Mouse (Mus musculus): ENCODE measurements around the gene Olfr1185-ps1. TPM values are rescaled to one million over a fixed set of nuclear protein-coding genes. Genes with fewer than 3 reads are reported as not detected.
"Not testable (repeated sequence)": the region's sequence is repeated elsewhere in the genome, so short reads cannot be mapped to it uniquely, and the experiment has no call there.

Gene Olfr1185-ps1
- not detected in 2 replicates for total RNA-seq (2014; rRNA removed; ENCODE audit: low replicate concordance)
- not detected in 2 replicates for polyA plus RNA-seq (2015; fragmentation: Nextera tagmentation; extraction: Ambion mirVana)

GRCm38 (mm10) chr2:88493020-88493419, at the start of gene Olfr1185-ps1:
Gene Olfr1185-ps1, plus strand, starts transcription at chr2:88493320.
- Histone ChIP-seq H3K27me3 (ENCODE audit: control insufficient read depth, insufficient read depth, low read length) (no peaks in the 10 kb centered on the region), H3K9ac (replicated peaks; ENCODE audit: low read depth, low read length) (no peak within 1 kb of the TSS), H3K36me3 (replicated peaks; ENCODE audit: control insufficient read depth, insufficient read depth, low read length) (no peaks in the 10 kb centered on the region), H3K4me3 (ENCODE audit: low read depth, low read length) (no peak within 1 kb of the TSS), H3K9me3 (replicated peaks; ENCODE audit: control insufficient read depth, low read length) (no peaks in the 10 kb centered on the region), H3K27ac (ENCODE audit: low read depth) (no peak within 1 kb of the TSS), H3K4me2 (ENCODE audit: low read depth, low read length) (no peak within 1 kb of the TSS), H3K4me1 (ENCODE audit: control insufficient read depth, insufficient read depth) (no peaks in the 10 kb centered on the region)
- TF ChIP-seq CTCF (IDR thresholded peaks at IDR 0.05; ENCODE audit: low read depth) (no peak), EP300 (IDR thresholded peaks at IDR 0.05; ENCODE audit: low read depth) (no peak)
- 51% methylated on average over 2 of the region's 2 CpGs for WGBS
- ATAC-seq (ENCODE audit: insufficient read depth, low read depth) (no peak), DNase-seq (ENCODE audit: low spot score) (no peak)

GRCm38 (mm10) chr2:88449031-88449430, 44.1 kb upstream of the Olfr1185-ps1 start, which contains the start of gene Gm13757:
Gene Gm13757, minus strand, starts transcription at chr2:88449131.
- 75% methylated on average over 1 of the region's 1 CpGs for WGBS
- no peak within 1 kb of the TSS for H3K27ac ChIP-seq (ENCODE audit: low read depth)
- no peaks in the 10 kb centered on the region for H3K27me3 ChIP-seq (ENCODE audit: control insufficient read depth, insufficient read depth, low read length)
- no peak within 1 kb of the TSS for H3K4me3 ChIP-seq (ENCODE audit: low read depth, low read length)
- no peak for DNase-seq (ENCODE audit: low spot score)
- no peaks in the 10 kb centered on the region for H3K9me3 ChIP-seq (replicated peaks; ENCODE audit: control insufficient read depth, low read length)
- no peaks in the 10 kb centered on the region for H3K36me3 ChIP-seq (replicated peaks; ENCODE audit: control insufficient read depth, insufficient read depth, low read length)
- H3K4me1 ChIP-seq (ENCODE audit: control insufficient read depth, insufficient read depth), result no peaks in the 10 kb centered on the region
- ATAC-seq (ENCODE audit: insufficient read depth, low read depth), result no peak
- H3K9ac ChIP-seq (replicated peaks; ENCODE audit: low read depth, low read length), result no peak within 1 kb of the TSS
- H3K4me2 ChIP-seq (ENCODE audit: low read depth, low read length), result no peak within 1 kb of the TSS
- TF ChIP-seq CTCF (IDR thresholded peaks at IDR 0.05; ENCODE audit: low read depth) (no peak), EP300 (IDR thresholded peaks at IDR 0.05; ENCODE audit: low read depth) (no peak)

GRCm38 (mm10) chr2:88454567-88454966, 38.6 kb upstream of the Olfr1185-ps1 start, which contains the start of gene Olfr1183:
Gene Olfr1183, plus strand, starts transcription at chr2:88454867.
- 72% methylated on average over 1 of the region's 1 CpGs for WGBS
- not testable (repeated sequence) for H3K4me2 ChIP-seq (ENCODE audit: low read depth, low read length); ATAC-seq (ENCODE audit: insufficient read depth, low read depth); H3K9ac ChIP-seq (replicated peaks; ENCODE audit: low read depth, low read length); H3K9me3 ChIP-seq (replicated peaks; ENCODE audit: control insufficient read depth, low read length); H3K36me3 ChIP-seq (replicated peaks; ENCODE audit: control insufficient read depth, insufficient read depth, low read length); H3K4me3 ChIP-seq (ENCODE audit: low read depth, low read length); H3K4me1 ChIP-seq (ENCODE audit: control insufficient read depth, insufficient read depth); DNase-seq (ENCODE audit: low spot score); H3K27ac ChIP-seq (ENCODE audit: low read depth); H3K27me3 ChIP-seq (ENCODE audit: control insufficient read depth, insufficient read depth, low read length)

GRCm38 (mm10) chr2:88483298-88483697, 9.8 kb upstream of the Olfr1185-ps1 start, which contains the start of gene Olfr1184:
Gene Olfr1184, plus strand, starts transcription at chr2:88483598.
- Histone ChIP-seq H3K27me3 (ENCODE audit: control insufficient read depth, insufficient read depth, low read length) (no peaks in the 10 kb centered on the region), H3K4me2 (ENCODE audit: low read depth, low read length) (no peak within 1 kb of the TSS), H3K27ac (ENCODE audit: low read depth) (no peak within 1 kb of the TSS), H3K9ac (replicated peaks; ENCODE audit: low read depth, low read length) (no peak within 1 kb of the TSS), H3K9me3 (replicated peaks; ENCODE audit: control insufficient read depth, low read length) (no peaks in the 10 kb centered on the region), H3K36me3 (replicated peaks; ENCODE audit: control insufficient read depth, insufficient read depth, low read length) (no peaks in the 10 kb centered on the region), H3K4me3 (ENCODE audit: low read depth, low read length) (no peak within 1 kb of the TSS), H3K4me1 (ENCODE audit: control insufficient read depth, insufficient read depth) (no peaks in the 10 kb centered on the region)
- no peak for DNase-seq (ENCODE audit: low spot score)
- ATAC-seq (ENCODE audit: insufficient read depth, low read depth), result no peak
- no peak for TF ChIP-seq EP300 (IDR thresholded peaks at IDR 0.05; ENCODE audit: low read depth)
- TF ChIP-seq CTCF (IDR thresholded peaks at IDR 0.05; ENCODE audit: low read depth), result no peak
- 73% methylated on average over 2 of the region's 2 CpGs for WGBS

- DNase-seq (ENCODE audit: low spot score), result no peak
- Histone ChIP-seq H3K36me3 (replicated peaks; ENCODE audit: control insufficient read depth, insufficient read depth, low read length) (no peaks in the 10 kb centered on the region), H3K27me3 (ENCODE audit: control insufficient read depth, insufficient read depth, low read length) (no peaks in the 10 kb centered on the region), H3K4me1 (ENCODE audit: control insufficient read depth, insufficient read depth) (no peaks in the 10 kb centered on the region), H3K4me2 (ENCODE audit: low read depth, low read length) (no peak within 1 kb of the TSS), H3K4me3 (ENCODE audit: low read depth, low read length) (no peak within 1 kb of the TSS), H3K9me3 (replicated peaks; ENCODE audit: control insufficient read depth, low read length) (no peaks in the 10 kb centered on the region), H3K9ac (replicated peaks; ENCODE audit: low read depth, low read length) (no peak within 1 kb of the TSS), H3K27ac (ENCODE audit: low read depth) (no peak within 1 kb of the TSS)
- no peak for ATAC-seq (ENCODE audit: insufficient read depth, low read depth)
- 65% methylated on average over 2 of the region's 2 CpGs for WGBS
- TF ChIP-seq CTCF (IDR thresholded peaks at IDR 0.05; ENCODE audit: low read depth) (no peak), EP300 (IDR thresholded peaks at IDR 0.05; ENCODE audit: low read depth) (no peak)
These were observed 25.1 kb downstream of the Olfr1185-ps1 start, which contains the start of gene Olfr1186 for GRCm38 (mm10) chr2:88518251-88518650. Gene Olfr1186, plus strand, starts transcription at chr2:88518551.

DNA sequence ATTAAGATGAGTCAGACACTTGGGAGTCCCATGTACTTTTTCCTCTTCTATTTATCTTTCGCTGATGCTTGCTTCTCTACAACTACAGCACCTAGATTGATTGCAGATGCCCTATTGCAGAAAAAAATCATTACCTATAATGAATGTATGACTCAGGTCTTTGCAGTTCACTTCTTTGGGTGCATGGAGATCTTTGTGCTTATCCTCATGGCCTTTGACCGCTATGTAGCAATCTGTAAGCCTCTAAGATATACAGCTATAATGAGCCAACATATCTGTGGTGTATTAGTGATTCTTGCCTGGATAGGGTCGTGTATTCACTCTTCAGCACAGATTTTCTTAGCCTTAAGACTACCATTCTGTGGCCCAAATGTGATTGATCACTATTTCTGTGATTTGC, 32.6 kb downstream of the Olfr1185-ps1 start:
- Histone ChIP-seq H3K4me2 (ENCODE audit: low read depth, low read length) (no peak overlapping the region), H3K36me3 (replicated peaks; ENCODE audit: control insufficient read depth, insufficient read depth, low read length) (no peaks in the 10 kb centered on the region), H3K9me3 (replicated peaks; ENCODE audit: control insufficient read depth, low read length) (no peaks in the 10 kb centered on the region), H3K27me3 (ENCODE audit: control insufficient read depth, insufficient read depth, low read length) (no peaks in the 10 kb centered on the region), H3K27ac (ENCODE audit: low read depth) (no peak overlapping the region), H3K9ac (replicated peaks; ENCODE audit: low read depth, low read length) (no peak overlapping the region), H3K4me1 (ENCODE audit: control insufficient read depth, insufficient read depth) (no peaks in the 10 kb centered on the region), H3K4me3 (ENCODE audit: low read depth, low read length) (no peak overlapping the region)
- no peak for DNase-seq (ENCODE audit: low spot score)
- TF ChIP-seq CTCF (IDR thresholded peaks at IDR 0.05; ENCODE audit: low read depth) (no peak), EP300 (IDR thresholded peaks at IDR 0.05; ENCODE audit: low read depth) (no peak)
- ATAC-seq (ENCODE audit: insufficient read depth, low read depth), result no peak
- WGBS, result 62% methylated on average over 3 of the region's 3 CpGs

Other genes with a start within 250 kb of the Olfr1185-ps1 start
- gene Olfr1173, start 213.4 kb upstream of the Olfr1185-ps1 start, total RNA-seq (2014; rRNA removed; ENCODE audit: low replicate concordance), result not detected in 2 replicates
- not detected in 2 replicates for gene Olfr1173, start 213.4 kb upstream of the Olfr1185-ps1 start, polyA plus RNA-seq (2015; fragmentation: Nextera tagmentation; extraction: Ambion mirVana)
- not detected in 2 replicates for gene Olfr1174-ps, start 178.2 kb upstream of the Olfr1185-ps1 start, total RNA-seq (2014; rRNA removed; ENCODE audit: low replicate concordance)
- gene Olfr1174-ps, start 178.2 kb upstream of the Olfr1185-ps1 start, polyA plus RNA-seq (2015; fragmentation: Nextera tagmentation; extraction: Ambion mirVana), result not detected in 2 replicates
- not detected in 2 replicates for gene Olfr1175-ps, start 166.1 kb upstream of the Olfr1185-ps1 start, total RNA-seq (2014; rRNA removed; ENCODE audit: low replicate concordance)
- gene Olfr1175-ps, start 166.1 kb upstream of the Olfr1185-ps1 start, polyA plus RNA-seq (2015; fragmentation: Nextera tagmentation; extraction: Ambion mirVana), result not detected in 2 replicates
- not detected in 2 replicates for gene Olfr1176, start 156.6 kb upstream of the Olfr1185-ps1 start, total RNA-seq (2014; rRNA removed; ENCODE audit: low replicate concordance)
- not detected in 2 replicates for gene Olfr1176, start 156.6 kb upstream of the Olfr1185-ps1 start, polyA plus RNA-seq (2015; fragmentation: Nextera tagmentation; extraction: Ambion mirVana)
- not detected in 2 replicates for gene Olfr1177-ps, start 146.8 kb upstream of the Olfr1185-ps1 start, total RNA-seq (2014; rRNA removed; ENCODE audit: low replicate concordance)
- gene Olfr1177-ps, start 146.8 kb upstream of the Olfr1185-ps1 start, polyA plus RNA-seq (2015; fragmentation: Nextera tagmentation; extraction: Ambion mirVana), result not detected in 2 replicates
- gene Olfr1178, start 106.3 kb upstream of the Olfr1185-ps1 start, total RNA-seq (2014; rRNA removed; ENCODE audit: low replicate concordance), result not detected in 2 replicates
- not detected in 2 replicates for gene Olfr1178, start 106.3 kb upstream of the Olfr1185-ps1 start, polyA plus RNA-seq (2015; fragmentation: Nextera tagmentation; extraction: Ambion mirVana)
- not detected in 2 replicates for gene Olfr1179, start 86.9 kb upstream of the Olfr1185-ps1 start, total RNA-seq (2014; rRNA removed; ENCODE audit: low replicate concordance)
- not detected in 2 replicates for gene Olfr1179, start 86.9 kb upstream of the Olfr1185-ps1 start, polyA plus RNA-seq (2015; fragmentation: Nextera tagmentation; extraction: Ambion mirVana)
- gene Olfr1180, start 74.2 kb upstream of the Olfr1185-ps1 start, total RNA-seq (2014; rRNA removed; ENCODE audit: low replicate concordance), result not detected in 2 replicates
- gene Olfr1180, start 74.2 kb upstream of the Olfr1185-ps1 start, polyA plus RNA-seq (2015; fragmentation: Nextera tagmentation; extraction: Ambion mirVana), result not detected in 2 replicates
- gene Olfr1181, start 67.1 kb upstream of the Olfr1185-ps1 start, total RNA-seq (2014; rRNA removed; ENCODE audit: low replicate concordance), result not detected in 2 replicates
- gene Olfr1181, start 67.1 kb upstream of the Olfr1185-ps1 start, polyA plus RNA-seq (2015; fragmentation: Nextera tagmentation; extraction: Ambion mirVana), result not detected in 2 replicates
- not detected in 2 replicates for gene Gm13757, start 44.2 kb upstream of the Olfr1185-ps1 start, total RNA-seq (2014; rRNA removed; ENCODE audit: low replicate concordance)
- not detected in 2 replicates for gene Gm13757, start 44.2 kb upstream of the Olfr1185-ps1 start, polyA plus RNA-seq (2015; fragmentation: Nextera tagmentation; extraction: Ambion mirVana)
- not detected in 2 replicates for gene Olfr1183, start 38.5 kb upstream of the Olfr1185-ps1 start, total RNA-seq (2014; rRNA removed; ENCODE audit: low replicate concordance)
- gene Olfr1183, start 38.5 kb upstream of the Olfr1185-ps1 start, polyA plus RNA-seq (2015; fragmentation: Nextera tagmentation; extraction: Ambion mirVana), result not detected in 2 replicates
- gene Olfr1184, start 9.7 kb upstream of the Olfr1185-ps1 start, total RNA-seq (2014; rRNA removed; ENCODE audit: low replicate concordance), result not detected in 2 replicates
- not detected in 2 replicates for gene Olfr1184, start 9.7 kb upstream of the Olfr1185-ps1 start, polyA plus RNA-seq (2015; fragmentation: Nextera tagmentation; extraction: Ambion mirVana)
- gene Olfr1186, start 25.2 kb downstream of the Olfr1185-ps1 start, total RNA-seq (2014; rRNA removed; ENCODE audit: low replicate concordance), result not detected in 2 replicates
- gene Olfr1186, start 25.2 kb downstream of the Olfr1185-ps1 start, polyA plus RNA-seq (2015; fragmentation: Nextera tagmentation; extraction: Ambion mirVana), result not detected in 2 replicates
- gene Olfr1188, start 63.6 kb downstream of the Olfr1185-ps1 start, total RNA-seq (2014; rRNA removed; ENCODE audit: low replicate concordance), result not detected in 2 replicates
- gene Olfr1188, start 63.6 kb downstream of the Olfr1185-ps1 start, polyA plus RNA-seq (2015; fragmentation: Nextera tagmentation; extraction: Ambion mirVana), result not detected in 2 replicates
- gene Olfr1189, start 93.1 kb downstream of the Olfr1185-ps1 start, total RNA-seq (2014; rRNA removed; ENCODE audit: low replicate concordance), result not detected in 2 replicates
- not detected in 2 replicates for gene Olfr1189, start 93.1 kb downstream of the Olfr1185-ps1 start, polyA plus RNA-seq (2015; fragmentation: Nextera tagmentation; extraction: Ambion mirVana)
- gene Olfr1191-ps1, start 147.2 kb downstream of the Olfr1185-ps1 start, total RNA-seq (2014; rRNA removed; ENCODE audit: low replicate concordance), result not detected in 2 replicates
- gene Olfr1191-ps1, start 147.2 kb downstream of the Olfr1185-ps1 start, polyA plus RNA-seq (2015; fragmentation: Nextera tagmentation; extraction: Ambion mirVana), result not detected in 2 replicates
- gene Olfr1192-ps1, start 155.2 kb downstream of the Olfr1185-ps1 start, total RNA-seq (2014; rRNA removed; ENCODE audit: low replicate concordance), result not detected in 2 replicates
- gene Olfr1192-ps1, start 155.2 kb downstream of the Olfr1185-ps1 start, polyA plus RNA-seq (2015; fragmentation: Nextera tagmentation; extraction: Ambion mirVana), result not detected in 2 replicates
- not detected in 2 replicates for gene Olfr1193, start 182.3 kb downstream of the Olfr1185-ps1 start, total RNA-seq (2014; rRNA removed; ENCODE audit: low replicate concordance)
- not detected in 2 replicates for gene Olfr1193, start 182.3 kb downstream of the Olfr1185-ps1 start, polyA plus RNA-seq (2015; fragmentation: Nextera tagmentation; extraction: Ambion mirVana)
- not detected in 2 replicates for gene Olfr1195, start 195.9 kb downstream of the Olfr1185-ps1 start, total RNA-seq (2014; rRNA removed; ENCODE audit: low replicate concordance)
- gene Olfr1195, start 195.9 kb downstream of the Olfr1185-ps1 start, polyA plus RNA-seq (2015; fragmentation: Nextera tagmentation; extraction: Ambion mirVana), result not detected in 2 replicates
- not detected in 2 replicates for gene Olfr1196, start 211.3 kb downstream of the Olfr1185-ps1 start, total RNA-seq (2014; rRNA removed; ENCODE audit: low replicate concordance)
- gene Olfr1196, start 211.3 kb downstream of the Olfr1185-ps1 start, polyA plus RNA-seq (2015; fragmentation: Nextera tagmentation; extraction: Ambion mirVana), result not detected in 2 replicates
- gene Olfr1197, start 239.0 kb downstream of the Olfr1185-ps1 start, total RNA-seq (2014; rRNA removed; ENCODE audit: low replicate concordance), result not detected in 2 replicates
- gene Olfr1197, start 239.0 kb downstream of the Olfr1185-ps1 start, polyA plus RNA-seq (2015; fragmentation: Nextera tagmentation; extraction: Ambion mirVana), result not detected in 2 replicates

Measured in heart, postnatal 0 days (tissue).